Mouse (Mus musculus): ENCODE data around the gene Styk1. TPM values are rescaled to one million over a fixed set of nuclear protein-coding genes. Genes with fewer than 3 reads are reported as not detected.
"Not testable (repeated sequence)": the region's sequence is repeated elsewhere in the genome, so short reads cannot be mapped to it uniquely, and the experiment has no call there.

The Styk1 gene
- polyA plus RNA-seq, 1 experiment from 2014 or later = 2.1 TPM

DNA sequence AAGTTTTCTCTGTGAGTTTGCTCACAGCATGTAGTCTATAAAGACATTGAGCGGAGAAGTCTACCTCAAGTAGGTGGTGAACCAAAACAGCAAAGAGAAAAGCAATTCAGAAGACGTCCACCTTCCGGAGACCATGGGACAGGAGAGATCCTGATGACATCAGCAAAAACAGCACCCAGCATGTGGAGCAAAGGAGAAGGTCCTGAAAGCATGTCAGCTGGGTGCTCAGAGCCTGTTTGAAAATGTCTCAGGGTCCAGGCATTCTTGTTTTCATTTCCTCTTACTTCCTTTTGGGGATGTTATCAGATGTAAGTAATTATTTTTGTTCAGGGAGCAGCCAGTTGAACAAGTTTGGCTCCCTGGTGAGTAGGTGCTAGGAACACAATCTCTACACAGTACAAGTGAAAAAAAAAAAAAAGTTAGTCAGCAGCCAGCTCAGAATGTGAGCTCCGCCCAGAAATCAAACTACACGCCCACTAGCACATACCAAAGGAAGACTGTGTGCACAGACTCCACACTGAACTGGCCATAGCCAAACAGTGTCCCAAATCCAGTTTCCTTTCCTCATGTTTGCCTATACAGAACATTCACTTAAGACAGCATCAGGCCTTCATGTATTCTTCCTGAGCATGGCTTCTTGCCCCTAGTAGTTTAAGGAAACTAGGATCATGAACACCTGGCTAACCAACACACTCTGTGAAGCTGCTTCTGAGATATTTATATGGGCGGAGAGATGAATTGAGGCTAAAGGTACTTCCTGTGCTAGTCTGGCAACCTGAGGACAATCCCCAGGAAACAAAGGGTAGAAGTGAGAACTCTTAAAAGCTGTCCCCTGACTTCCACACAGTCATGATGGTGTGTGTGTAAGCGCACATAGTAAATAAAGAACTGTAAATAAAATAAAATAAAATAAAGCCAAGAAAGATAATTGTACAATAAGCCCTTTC, 37.0 kb downstream of the Styk1 start:
- Histone ChIP-seq H3K36me3 (no peaks in the 10 kb centered on the region), H3K4me3 (no peak overlapping the region), H3K27ac (peak overlapping the region; percentile 33; the same call in 1 of the 2 replicates), H3K9me3 (no peaks in the 10 kb centered on the region), H3K4me1 (no peaks in the 10 kb centered on the region), H3K9ac (no peak overlapping the region), H3K4me2 (no peak overlapping the region), H3K27me3 (no peaks in the 10 kb centered on the region)
- peak; percentile 49; the same call in 1 of the 2 replicates for ATAC-seq (ENCODE audit: borderline replicate concordance, extremely low read depth, low FRiP score, low TSS enrichment)
- 66% methylated on average over 7 of the region's 7 CpGs for WGBS

- Histone ChIP-seq H3K9me3 (no peaks in the 10 kb centered on the region), H3K4me1 (no peaks in the 10 kb centered on the region), H3K36me3 (no peaks in the 10 kb centered on the region), H3K4me3 (no peak overlapping the region), H3K9ac (no peak overlapping the region), H3K4me2 (no peak overlapping the region), H3K27ac (no peak overlapping the region), H3K27me3 (no peaks in the 10 kb centered on the region)
- ATAC-seq (ENCODE audit: borderline replicate concordance, extremely low read depth, low FRiP score, low TSS enrichment) = no peak
- WGBS = 56% methylated on average over 3 of the region's 3 CpGs
Measured at GRCm38 (mm10) chr6:131308031-131308430, 45.4 kb downstream of the Styk1 start.

DNA sequence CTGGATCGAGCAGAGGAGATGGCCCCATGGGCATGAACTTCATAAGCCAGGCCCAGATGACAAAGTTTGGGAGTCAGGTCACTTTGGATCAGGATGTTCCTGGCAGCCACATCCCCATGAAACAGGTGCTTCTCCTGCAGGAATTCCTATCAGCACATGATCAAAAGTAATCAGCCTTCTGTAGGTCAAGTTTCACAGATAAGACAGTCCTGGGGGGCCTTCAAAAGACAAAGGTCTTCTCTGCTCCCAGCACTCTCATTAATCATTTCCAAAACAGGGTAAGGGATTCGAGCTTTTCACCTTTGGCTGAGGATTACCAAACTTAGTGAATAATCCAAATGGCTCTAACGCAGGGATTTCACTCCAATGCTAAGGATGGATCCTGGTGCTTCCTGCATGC, 48.6 kb downstream of the Styk1 start:
- no peak overlapping the region for H3K4me3 ChIP-seq
- no peaks in the 10 kb centered on the region for H3K9me3 ChIP-seq
- no peak overlapping the region for H3K27ac ChIP-seq
- no peak overlapping the region for H3K4me2 ChIP-seq
- no peaks in the 10 kb centered on the region for H3K4me1 ChIP-seq
- no peak overlapping the region for H3K9ac ChIP-seq
- no peak for ATAC-seq (ENCODE audit: borderline replicate concordance, extremely low read depth, low FRiP score, low TSS enrichment)
- H3K27me3 ChIP-seq = no peaks in the 10 kb centered on the region
- WGBS = 62% methylated on average over 3 of the region's 3 CpGs
- H3K36me3 ChIP-seq = no peaks in the 10 kb centered on the region

GRCm38 (mm10) chr6:131298531-131298930, 54.9 kb downstream of the Styk1 start:
- no peak for ATAC-seq (ENCODE audit: borderline replicate concordance, extremely low read depth, low FRiP score, low TSS enrichment)
- no peaks in the 10 kb centered on the region for H3K27me3 ChIP-seq
- H3K9ac ChIP-seq = no peak overlapping the region
- no peaks in the 10 kb centered on the region for H3K9me3 ChIP-seq
- H3K27ac ChIP-seq = no peak overlapping the region
- H3K4me3 ChIP-seq = no peak overlapping the region
- H3K4me2 ChIP-seq = no peak overlapping the region
- H3K36me3 ChIP-seq = no peaks in the 10 kb centered on the region
- H3K4me1 ChIP-seq = no peaks in the 10 kb centered on the region

DNA sequence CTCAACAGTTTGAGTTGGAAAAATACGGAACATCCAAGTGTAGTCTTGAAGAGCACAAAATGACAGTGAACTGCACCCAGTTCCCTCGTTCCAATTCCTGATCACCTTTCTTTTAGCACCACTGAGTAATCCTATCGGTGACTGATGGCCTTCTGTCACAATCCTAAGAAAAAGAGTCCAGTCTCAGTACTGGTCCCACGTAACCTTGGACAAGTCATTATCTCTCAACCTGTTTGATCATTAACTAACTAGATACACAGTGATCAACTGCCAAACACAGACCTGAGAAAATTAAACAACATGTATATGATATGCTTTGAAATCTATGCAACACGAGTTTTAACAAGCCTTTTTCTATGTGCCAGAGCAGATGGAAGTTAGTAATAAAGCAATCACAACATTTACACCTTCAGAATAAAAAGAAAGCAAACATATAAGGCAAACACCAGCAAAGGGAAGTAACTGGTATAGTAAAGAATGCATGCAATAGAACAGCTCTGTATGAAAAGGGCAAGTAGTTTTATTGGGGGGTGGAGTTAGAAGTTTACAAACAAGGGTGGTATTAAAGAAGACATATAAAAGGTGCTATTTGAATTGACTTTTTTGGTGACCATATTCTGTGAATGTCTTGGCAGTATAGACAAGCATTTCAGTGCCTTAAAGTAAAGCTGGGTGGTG, 58.8 kb downstream of the Styk1 start:
- Histone ChIP-seq H3K27me3 (no peaks in the 10 kb centered on the region), H3K4me2 (no peak overlapping the region), H3K9me3 (no peaks in the 10 kb centered on the region), H3K4me1 (peaks cover 5% of the 10 kb centered on the region; the same call in 1 of the 2 replicates), H3K9ac (no peak overlapping the region), H3K27ac (no peak overlapping the region), H3K4me3 (no peak overlapping the region), H3K36me3 (no peaks in the 10 kb centered on the region)
- ATAC-seq (ENCODE audit: borderline replicate concordance, extremely low read depth, low FRiP score, low TSS enrichment) = no peak
- 75% methylated on average over 5 of the region's 5 CpGs for WGBS

DNA sequence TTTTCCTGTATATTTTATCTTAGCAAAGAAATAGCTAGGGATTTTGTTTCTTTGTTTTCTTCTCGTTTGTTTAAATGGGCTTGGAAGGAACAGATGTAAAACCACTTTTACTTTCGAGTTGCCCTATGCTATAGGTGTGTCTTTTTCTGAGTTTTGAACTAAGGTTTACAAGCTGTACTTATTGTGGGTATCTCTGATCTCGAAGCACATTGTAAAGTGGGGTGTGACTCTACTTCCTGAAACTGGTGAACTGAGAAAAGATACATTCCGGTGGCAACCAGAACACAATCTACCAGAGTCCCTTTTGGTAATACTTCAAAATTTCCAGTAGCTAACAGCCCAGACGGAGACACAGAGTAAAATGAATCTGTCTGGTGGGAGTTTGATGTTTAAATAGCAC, 59.5 kb downstream of the Styk1 start:
- Histone ChIP-seq H3K9me3 (no peaks in the 10 kb centered on the region), H3K27me3 (no peaks in the 10 kb centered on the region), H3K4me3 (no peak overlapping the region), H3K4me2 (peak overlapping the region; percentile 66; the same call in 1 of the 2 replicates), H3K27ac (no peak overlapping the region), H3K9ac (no peak overlapping the region), H3K4me1 (peaks cover 5% of the 10 kb centered on the region; the same call in 1 of the 2 replicates), H3K36me3 (no peaks in the 10 kb centered on the region)
- WGBS = 81% methylated on average over 5 of the region's 5 CpGs
- ATAC-seq (ENCODE audit: borderline replicate concordance, extremely low read depth, low FRiP score, low TSS enrichment) = no peak

DNA sequence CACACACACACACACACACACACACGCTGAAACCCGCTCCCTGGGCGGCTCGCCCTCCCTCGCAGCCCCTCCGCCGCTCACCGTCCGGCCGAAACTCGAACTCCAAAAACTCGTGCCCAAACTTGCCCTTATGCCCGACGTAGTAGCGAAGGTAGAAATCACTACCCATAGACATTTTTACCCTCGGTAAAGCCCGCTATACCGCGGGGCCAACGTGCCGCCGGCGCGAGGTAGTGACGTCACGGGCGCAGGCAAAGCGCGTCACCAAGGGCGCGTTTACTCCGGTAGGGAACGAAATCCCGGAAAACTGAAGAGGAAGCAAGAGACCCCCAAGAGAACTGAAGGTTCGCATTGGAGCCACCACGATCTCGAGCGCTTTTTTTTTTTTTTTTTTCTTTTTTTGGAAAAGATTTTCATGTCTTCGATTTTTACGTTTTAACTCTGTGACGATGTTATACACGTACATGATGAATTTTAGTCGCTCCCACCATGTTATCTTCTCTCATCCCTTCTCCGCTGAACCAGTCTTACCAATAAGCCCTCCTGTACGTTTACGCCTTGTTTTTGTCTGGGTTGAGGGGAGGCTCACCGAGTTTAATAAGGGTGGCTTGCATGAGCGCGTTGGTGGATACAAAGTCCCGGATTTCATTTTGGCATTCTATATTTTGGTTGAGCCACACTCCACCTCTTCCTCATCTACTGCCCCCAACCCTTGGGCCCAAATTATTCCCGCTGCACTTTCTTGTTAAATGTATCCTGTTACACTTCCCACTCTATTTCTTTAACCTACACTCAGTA, 60.2 kb downstream of the Styk1 start, which contains the start of gene Magohb:
Gene Magohb, minus strand, starts transcription at position 254 of the 798 bp plus-strand sequence.
- peak within 1 kb of the TSS; percentile 56 for H3K4me3 ChIP-seq
- H3K4me2 ChIP-seq = peak within 1 kb of the TSS; percentile 66
- 2% methylated on average over 51 of the region's 51 CpGs for WGBS
- peaks cover 1% of the 10 kb centered on the region for H3K36me3 ChIP-seq
- H3K9ac ChIP-seq = peak within 1 kb of the TSS; percentile 57
- H3K27ac ChIP-seq = peak within 1 kb of the TSS; percentile 33
- ATAC-seq (ENCODE audit: borderline replicate concordance, extremely low read depth, low FRiP score, low TSS enrichment) = peak; percentile 84; the same call in 1 of the 2 replicates
- no peaks in the 10 kb centered on the region for H3K27me3 ChIP-seq
- H3K9me3 ChIP-seq = no peaks in the 10 kb centered on the region
- peaks cover 5% of the 10 kb centered on the region; the same call in 1 of the 2 replicates for H3K4me1 ChIP-seq

- Histone ChIP-seq H3K4me2 (peak overlapping the region; percentile 66), H3K27me3 (no peaks in the 10 kb centered on the region), H3K9ac (peak overlapping the region; percentile 57), H3K27ac (peak overlapping the region; percentile 7; the same call in 1 of the 2 replicates), H3K36me3 (peaks cover 8% of the 10 kb centered on the region), H3K9me3 (no peaks in the 10 kb centered on the region), H3K4me3 (peak overlapping the region; percentile 56), H3K4me1 (peaks cover 5% of the 10 kb centered on the region; the same call in 1 of the 2 replicates)
- peak; percentile 56; the same call in 1 of the 2 replicates for ATAC-seq (ENCODE audit: borderline replicate concordance, extremely low read depth, low FRiP score, low TSS enrichment)
- 14% methylated on average over 10 of the region's 10 CpGs for WGBS
Measured at GRCm38 (mm10) chr6:131292276-131292990, 61.0 kb downstream of the Styk1 start.

DNA sequence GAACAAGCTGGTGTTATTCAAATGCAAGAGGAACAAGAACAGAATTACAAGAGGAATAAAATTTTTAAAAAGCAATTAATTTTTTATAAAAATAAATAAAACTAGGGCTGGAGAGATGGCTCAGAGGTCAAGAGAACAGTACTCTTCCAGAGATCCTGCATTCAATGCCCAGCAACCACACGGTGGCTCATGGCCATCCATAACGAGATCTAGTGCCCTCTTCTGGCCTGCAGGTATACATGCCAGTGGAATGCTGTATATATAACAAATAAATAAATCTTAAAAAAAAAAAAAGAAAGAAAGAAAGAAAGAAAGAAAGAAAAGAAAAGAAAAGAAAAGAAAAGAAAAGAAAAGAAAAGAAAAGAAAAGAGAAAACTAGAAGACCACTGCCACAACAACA, 63.0 kb downstream of the Styk1 start:
- ATAC-seq (ENCODE audit: borderline replicate concordance, extremely low read depth, low FRiP score, low TSS enrichment) = no peak
- H3K4me1 ChIP-seq = peaks cover 5% of the 10 kb centered on the region; the same call in 1 of the 2 replicates
- H3K27me3 ChIP-seq = no peaks in the 10 kb centered on the region
- no peaks in the 10 kb centered on the region for H3K9me3 ChIP-seq
- WGBS = 7% methylated on average over 2 of the region's 2 CpGs
- no peak overlapping the region for H3K4me2 ChIP-seq
- H3K27ac ChIP-seq = no peak overlapping the region
- H3K4me3 ChIP-seq = no peak overlapping the region
- H3K9ac ChIP-seq = no peak overlapping the region
- H3K36me3 ChIP-seq = peaks cover 8% of the 10 kb centered on the region

- H3K4me2 ChIP-seq; H3K4me1 ChIP-seq; H3K4me3 ChIP-seq; H3K9ac ChIP-seq; H3K27ac ChIP-seq; ATAC-seq (ENCODE audit: borderline replicate concordance, extremely low read depth, low FRiP score, low TSS enrichment); H3K27me3 ChIP-seq; H3K9me3 ChIP-seq: not testable (repeated sequence)
- peaks cover 16% of the 10 kb centered on the region for H3K36me3 ChIP-seq
- 89% methylated on average over 2 of the region's 2 CpGs for WGBS
Measured at GRCm38 (mm10) chr6:131278160-131278559, 75.2 kb downstream of the Styk1 start.

DNA sequence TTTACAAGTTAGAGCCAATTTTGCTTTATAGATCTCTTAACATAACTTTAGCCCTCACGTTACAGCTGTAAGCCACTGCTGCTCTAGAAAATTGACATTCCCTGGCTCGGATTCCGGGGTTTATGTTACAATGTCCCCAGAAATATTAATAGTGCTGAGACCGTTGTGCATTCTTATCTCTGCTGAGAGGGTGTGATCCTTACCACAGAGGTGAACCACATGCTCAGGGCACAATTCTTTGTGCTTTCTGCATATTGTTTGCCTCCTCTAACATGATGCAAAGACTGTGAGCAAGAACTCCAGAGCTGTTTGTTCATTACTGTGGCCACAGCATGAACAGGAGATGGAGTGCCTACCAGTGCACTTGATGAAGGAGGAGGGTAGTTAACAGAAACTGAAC, 76.7 kb downstream of the Styk1 start:
- 80% methylated on average over 4 of the region's 4 CpGs for WGBS
- no peak overlapping the region for H3K9ac ChIP-seq
- no peaks in the 10 kb centered on the region for H3K9me3 ChIP-seq
- no peaks in the 10 kb centered on the region for H3K27me3 ChIP-seq
- H3K36me3 ChIP-seq = peaks cover 2% of the 10 kb centered on the region; the same call in 1 of the 2 replicates
- no peak overlapping the region for H3K27ac ChIP-seq
- H3K4me1 ChIP-seq = no peaks in the 10 kb centered on the region
- no peak overlapping the region for H3K4me2 ChIP-seq
- ATAC-seq (ENCODE audit: borderline replicate concordance, extremely low read depth, low FRiP score, low TSS enrichment) = no peak
- H3K4me3 ChIP-seq = no peak overlapping the region

Data from lung, embryonic 15.5 days (tissue).